Mouse (Mus musculus) neural tube, embryonic 11.5 days (tissue): Measurements from ENCODE around the gene Esr2. TPM values are rescaled to one million over a fixed set of nuclear protein-coding genes. Genes with fewer than 3 reads are reported as not detected.

Experiments used
- ATAC-seq: fragments of 200-750 bp; cut with Nextera tagmentation; 2 replicates; pipeline ENCODE4 v1.8.0; 2017; ENCODE audit warnings: moderate number of reproducible peaks, mild to moderate bottlenecking, moderate TSS enrichment, moderate library complexity; ENCODE audit not compliant: insufficient read depth, low FRiP score, low TSS enrichment
- DNase-seq: peaks from one replicate; pipeline ENCODE4 v3.0.0-alpha.2; 2015; ENCODE audit warnings: low spot score
- H3K27ac ChIP-seq: fragments of 300-500 bp; sonication (generic); 2 replicates; pipeline ENCODE4 v1.5.1; 2014; ENCODE audit warnings: low read depth, mild to moderate bottlenecking, low read length
- H3K27me3 ChIP-seq: fragments of 300-500 bp; sonication (generic); 2 replicates; pipeline ENCODE4 v1.6.1; 2014; ENCODE audit warnings: mild to moderate bottlenecking, low read length, mixed read lengths; ENCODE audit not compliant: control insufficient read depth, insufficient read depth
- H3K36me3 ChIP-seq: fragments of 300-500 bp; sonication (generic); 2 replicates; pipeline ENCODE4 v1.6.1; 2014; ENCODE audit warnings: mild to moderate bottlenecking, low read length, moderate library complexity, mixed read lengths; ENCODE audit not compliant: control insufficient read depth, insufficient read depth
- H3K4me1 ChIP-seq: fragments of 300-500 bp; sonication (generic); 2 replicates; pipeline ENCODE4 v1.6.1; 2014; ENCODE audit warnings: low read length, mixed read lengths; ENCODE audit not compliant: control insufficient read depth, insufficient read depth
- H3K4me2 ChIP-seq: fragments of 300-500 bp; sonication (generic); 2 replicates; pipeline ENCODE4 v1.6.1; 2014; ENCODE audit warnings: low read depth, mild to moderate bottlenecking, moderate library complexity
- H3K4me3 ChIP-seq: fragments of 300-500 bp; sonication (generic); 2 replicates; pipeline ENCODE4 v1.5.1; 2014; ENCODE audit warnings: low read depth, low read length
- H3K9ac ChIP-seq: fragments of 300-500 bp; sonication (generic); 2 replicates; pipeline ENCODE4 v1.6.1; 2014; ENCODE audit warnings: mild to moderate bottlenecking, low read length
- H3K9me3 ChIP-seq: fragments of 300-500 bp; sonication (generic); 2 replicates; pipeline ENCODE4 v1.6.1; 2016; ENCODE audit warnings: low read length; ENCODE audit not compliant: control insufficient read depth
- WGBS: fragments of 180-500 bp; shearing (Covaris S2); extraction: QIAGEN DNeasy Blood & Tissue Kit; methylation state at CpG from one replicate; pipeline ENCODE4 v1.1.7; 2014; 5-methylcytosine and 5-hydroxymethylcytosine counted together
- polyA plus RNA-seq: library from polyadenylated mRNA; unstranded; fragments of >200 nt; fragmentation: Nextera tagmentation; extraction: Ambion mirVana; gene quantifications from 2 replicates; pipeline ENCODE4 v1.2.1, GENCODE M21; 2014

Gene Esr2
- polyA plus RNA-seq, 1 experiment from 2014 or later = 0.11 TPM

GRCm38 (mm10) chr12:76085066-76085465 lies 92.0 kb downstream of the Esr2 start:
- whole genome bisulfite sequencing = 76% methylated on average over 9 of the region's 9 CpGs
- H3K9ac ChIP-seq = no peak overlapping the region
- H3K27ac ChIP-seq = no peak overlapping the region
- H3K36me3 ChIP-seq = no peaks in the 10 kb centered on the region
- no peak for ATAC-seq
- H3K27me3 ChIP-seq = no peaks in the 10 kb centered on the region
- no peak for DNase-seq
- H3K4me3 ChIP-seq = no peak overlapping the region
- no peaks in the 10 kb centered on the region for H3K9me3 ChIP-seq
- peaks cover 6% of the 10 kb centered on the region; the same call in 1 of the 2 replicates for H3K4me1 ChIP-seq
- no peak overlapping the region for H3K4me2 ChIP-seq

GRCm38 (mm10) chr12:76081557-76082211 lies 95.4 kb downstream of the Esr2 start:
- ATAC-seq (peak; percentile 74), DNase-seq (peak; percentile 73)
- WGBS = 4% methylated on average over 22 of the region's 22 CpGs
- no peaks in the 10 kb centered on the region for H3K27me3 ChIP-seq
- 0 out of 2 replicates have a peak overlapping the region, but pooled peaks have one; percentile 29 for H3K27ac ChIP-seq
- H3K4me2 ChIP-seq = peak overlapping the region; percentile 42
- no peaks in the 10 kb centered on the region for H3K36me3 ChIP-seq
- peak overlapping the region; percentile 26 for H3K4me3 ChIP-seq
- H3K9ac ChIP-seq = peak overlapping the region; percentile 24
- no peaks in the 10 kb centered on the region for H3K9me3 ChIP-seq
- peaks cover 6% of the 10 kb centered on the region; the same call in 1 of the 2 replicates for H3K4me1 ChIP-seq

- ATAC-seq = 0 out of 2 replicates have a peak, but pooled peaks have one; percentile 16
- H3K4me2 ChIP-seq = peak overlapping the region; percentile 42
- 0 out of 2 replicates have a peak overlapping the region, but pooled peaks have one; percentile 29 for H3K27ac ChIP-seq
- 43% methylated on average over 14 of the region's 14 CpGs for WGBS
- no peaks in the 10 kb centered on the region for H3K9me3 ChIP-seq
- H3K36me3 ChIP-seq = no peaks in the 10 kb centered on the region
- peak overlapping the region; percentile 26 for H3K4me3 ChIP-seq
- peak overlapping the region; percentile 24 for H3K9ac ChIP-seq
- H3K27me3 ChIP-seq = no peaks in the 10 kb centered on the region
- no peak for DNase-seq
- peaks cover 6% of the 10 kb centered on the region; the same call in 1 of the 2 replicates for H3K4me1 ChIP-seq
These were observed 96.0 kb downstream of the Esr2 start for GRCm38 (mm10) chr12:76080876-76081556.

- no peaks in the 10 kb centered on the region for H3K9me3 ChIP-seq
- no peak overlapping the region for H3K9ac ChIP-seq
- 0 out of 2 replicates have a peak, but pooled peaks cover 2% of the 10 kb centered on the region for H3K36me3 ChIP-seq
- DNase-seq (no peak), ATAC-seq (no peak)
- no peaks in the 10 kb centered on the region for H3K27me3 ChIP-seq
- WGBS = 16% methylated on average over 7 of the region's 7 CpGs
- H3K4me3 ChIP-seq = no peak overlapping the region
- H3K27ac ChIP-seq = no peak overlapping the region
- H3K4me2 ChIP-seq = no peak overlapping the region
- H3K4me1 ChIP-seq = peaks cover 6% of the 10 kb centered on the region; the same call in 1 of the 2 replicates
These were observed 103.1 kb downstream of the Esr2 start for GRCm38 (mm10) chr12:76073981-76074380.

GRCm38 (mm10) chr12:76073066-76073826 lies 103.8 kb downstream of the Esr2 start:
- no peak overlapping the region for H3K9ac ChIP-seq
- H3K27ac ChIP-seq = no peak overlapping the region
- peaks cover 6% of the 10 kb centered on the region; the same call in 1 of the 2 replicates for H3K4me1 ChIP-seq
- H3K4me2 ChIP-seq = peak overlapping the region; percentile 24
- no peaks in the 10 kb centered on the region for H3K27me3 ChIP-seq
- 3% methylated on average over 13 of the region's 13 CpGs for WGBS
- peak overlapping the region; percentile 11 for H3K4me3 ChIP-seq
- no peaks in the 10 kb centered on the region for H3K9me3 ChIP-seq
- peaks cover 4% of the 10 kb centered on the region; the same call in 1 of the 2 replicates for H3K36me3 ChIP-seq
- ATAC-seq (no peak), DNase-seq (peak; percentile 43)

- no peak for ATAC-seq
- Histone ChIP-seq H3K27me3 (no peaks in the 10 kb centered on the region), H3K4me2 (peak overlapping the region; percentile 30), H3K27ac (0 out of 2 replicates have a peak overlapping the region, but pooled peaks have one; percentile 9), H3K9ac (peak overlapping the region; percentile 50), H3K4me3 (peak overlapping the region; percentile 28), H3K4me1 (peaks cover 6% of the 10 kb centered on the region; the same call in 1 of the 2 replicates), H3K36me3 (peaks cover 4% of the 10 kb centered on the region; the same call in 1 of the 2 replicates), H3K9me3 (no peaks in the 10 kb centered on the region)
- 6% methylated on average over 19 of the region's 19 CpGs for WGBS
- DNase-seq = peak; percentile 61
These were observed 104.9 kb downstream of the Esr2 start for GRCm38 (mm10) chr12:76071935-76072849.
